Mouse (Mus musculus) C2C12 (cell line): ENCODE measurements at regions not wholly inside any gene's neighbourhood (a gene's known extent, or its start where the extent isn't known, plus 50 kb on each side); places are given as distances from the start of the nearest gene placed in this dataset.

Source experiments
- CEBPB ChIP-seq: IDR thresholded peaks from one replicate; pipeline ENCODE4 v1.6.1; 2011; ENCODE audit warnings: low read depth, mild to moderate bottlenecking, control low read depth, moderate library complexity
- CTCF ChIP-seq: IDR thresholded peaks from one replicate; pipeline ENCODE4 v1.5.1; 2011; ENCODE audit not compliant: control insufficient read depth, insufficient read depth, insufficient read length
- MAX ChIP-seq: IDR thresholded peaks from one replicate; pipeline ENCODE4 v1.6.1; 2011; ENCODE audit warnings: mild to moderate bottlenecking, control low read depth
- USF1 ChIP-seq: IDR thresholded peaks from one replicate; pipeline ENCODE4 v1.6.1; 2011; ENCODE audit warnings: low read depth, mild to moderate bottlenecking, control low read depth, moderate library complexity

DNA sequence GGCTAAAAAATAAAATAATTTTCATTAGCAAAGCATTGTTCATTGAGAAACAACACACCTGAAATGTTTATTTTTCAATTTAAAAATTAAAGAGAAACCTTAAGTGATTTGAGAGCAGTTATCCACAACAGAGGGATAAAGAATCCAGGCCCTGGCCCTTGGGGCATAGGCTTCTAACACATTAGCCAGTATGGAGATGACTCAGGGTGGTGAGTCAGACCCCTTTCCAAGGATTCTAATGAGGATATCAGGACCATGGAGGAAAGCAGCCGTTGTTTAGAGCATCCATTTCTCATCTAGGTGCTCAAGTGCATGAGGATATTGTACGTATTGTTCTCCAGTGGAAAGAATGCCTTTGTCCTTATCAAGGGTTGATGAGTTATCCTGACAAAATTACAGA, 335.6 kb upstream of the Ptger4 start:
- TF ChIP-seq CEBPB (no peak), CTCF (no peak), MAX (peak; percentile 34), USF1 (no peak)
